Mouse (Mus musculus): ENCODE data around the gene Upb1. TPM values are rescaled to one million over a fixed set of nuclear protein-coding genes. Genes with fewer than 3 reads are reported as not detected.

Upb1 gene
- polyA plus RNA-seq, 1 experiment from 2014 or later: not detected

DNA sequence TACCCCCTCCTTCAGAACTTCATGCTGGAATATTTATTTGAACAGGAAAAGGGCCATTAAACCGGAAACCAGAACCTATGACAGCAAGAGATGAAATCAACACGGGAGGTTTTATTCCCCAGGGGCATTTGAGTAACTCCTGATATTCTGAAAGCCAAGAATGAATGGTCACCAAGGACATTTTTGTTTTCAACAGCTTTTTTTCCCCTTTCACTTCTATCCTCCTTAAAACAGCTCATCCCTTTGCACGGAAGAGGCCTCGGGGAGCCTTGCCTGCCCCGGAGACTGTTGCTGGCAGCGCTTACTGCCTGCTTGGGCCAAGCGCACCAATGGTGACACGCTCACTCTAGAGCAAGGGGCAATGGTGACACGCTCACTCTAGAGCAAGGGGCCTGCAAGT, 76.1 kb downstream of the Upb1 start:
- Histone ChIP-seq H3K9me3 (ENCODE audit: control insufficient read depth, low read length) (no peaks in the 10 kb centered on the region), H3K36me3 (ENCODE audit: control insufficient read depth, insufficient read depth, low read length) (no peaks in the 10 kb centered on the region), H3K27ac (ENCODE audit: low read depth, low read length) (no peak overlapping the region), H3K4me1 (ENCODE audit: control insufficient read depth, insufficient read depth, low read length) (no peaks in the 10 kb centered on the region), H3K4me2 (ENCODE audit: low read depth) (no peak overlapping the region), H3K9ac (ENCODE audit: low read length) (no peak overlapping the region), H3K4me3 (ENCODE audit: low read depth, low read length) (no peak overlapping the region), H3K27me3 (ENCODE audit: control insufficient read depth, insufficient read depth, low read length) (no peaks in the 10 kb centered on the region)
- DNase-seq (ENCODE audit: low spot score): no peak
- 81% methylated on average over 9 of the region's 9 CpGs for WGBS
- ATAC-seq (ENCODE audit: insufficient read depth, low FRiP score, low TSS enrichment): no peak

DNA sequence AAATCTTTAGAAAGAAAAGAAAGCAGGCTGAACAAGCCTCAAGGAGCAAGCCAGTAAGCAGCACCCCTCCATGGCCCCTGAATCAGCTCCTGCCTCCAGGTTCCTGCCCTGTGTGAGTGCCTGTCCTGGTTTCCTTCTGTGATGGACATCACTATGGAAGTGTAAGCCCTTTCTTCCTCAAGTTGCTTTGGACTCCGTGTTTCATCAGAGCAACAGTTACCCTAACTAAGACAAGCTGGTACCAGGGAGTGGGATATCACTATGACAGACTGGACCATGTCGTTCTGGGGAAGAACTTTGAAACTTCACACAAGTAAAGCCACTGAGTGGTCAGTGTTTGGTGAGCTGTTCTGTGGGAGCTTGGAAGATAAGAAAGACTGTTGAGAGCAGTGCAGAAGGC, 79.0 kb downstream of the Upb1 start:
- no peak overlapping the region for H3K9ac ChIP-seq (ENCODE audit: low read length)
- ATAC-seq (ENCODE audit: insufficient read depth, low FRiP score, low TSS enrichment) (no peak), DNase-seq (ENCODE audit: low spot score) (no peak)
- H3K4me1 ChIP-seq (ENCODE audit: control insufficient read depth, insufficient read depth, low read length): no peaks in the 10 kb centered on the region
- no peak overlapping the region for H3K4me2 ChIP-seq (ENCODE audit: low read depth)
- no peaks in the 10 kb centered on the region for H3K27me3 ChIP-seq (ENCODE audit: control insufficient read depth, insufficient read depth, low read length)
- no peaks in the 10 kb centered on the region for H3K36me3 ChIP-seq (ENCODE audit: control insufficient read depth, insufficient read depth, low read length)
- H3K9me3 ChIP-seq (ENCODE audit: control insufficient read depth, low read length): no peaks in the 10 kb centered on the region
- 80% methylated on average over 2 of the region's 2 CpGs for WGBS
- H3K4me3 ChIP-seq (ENCODE audit: low read depth, low read length): no peak overlapping the region
- H3K27ac ChIP-seq (ENCODE audit: low read depth, low read length): no peak overlapping the region

GRCm38 (mm10) chr10:75481703-75482102, 80.8 kb downstream of the Upb1 start:
- no peak for ATAC-seq (ENCODE audit: insufficient read depth, low FRiP score, low TSS enrichment)
- WGBS: 84% methylated on average over 4 of the region's 4 CpGs
- DNase-seq (ENCODE audit: low spot score): no peak
- H3K4me1 ChIP-seq (ENCODE audit: control insufficient read depth, insufficient read depth, low read length): no peaks in the 10 kb centered on the region
- H3K27me3 ChIP-seq (ENCODE audit: control insufficient read depth, insufficient read depth, low read length): no peaks in the 10 kb centered on the region
- no peak overlapping the region for H3K9ac ChIP-seq (ENCODE audit: low read length)
- no peak overlapping the region for H3K4me3 ChIP-seq (ENCODE audit: low read depth, low read length)
- no peaks in the 10 kb centered on the region for H3K36me3 ChIP-seq (ENCODE audit: control insufficient read depth, insufficient read depth, low read length)
- no peak overlapping the region for H3K27ac ChIP-seq (ENCODE audit: low read depth, low read length)
- no peaks in the 10 kb centered on the region for H3K9me3 ChIP-seq (ENCODE audit: control insufficient read depth, low read length)
- H3K4me2 ChIP-seq (ENCODE audit: low read depth): no peak overlapping the region

GRCm38 (mm10) chr10:75482271-75482670, 81.4 kb downstream of the Upb1 start:
- H3K9me3 ChIP-seq (ENCODE audit: control insufficient read depth, low read length): no peaks in the 10 kb centered on the region
- H3K9ac ChIP-seq (ENCODE audit: low read length): no peak overlapping the region
- no peak for ATAC-seq (ENCODE audit: insufficient read depth, low FRiP score, low TSS enrichment)
- H3K4me3 ChIP-seq (ENCODE audit: low read depth, low read length): no peak overlapping the region
- DNase-seq (ENCODE audit: low spot score): no peak
- no peaks in the 10 kb centered on the region for H3K4me1 ChIP-seq (ENCODE audit: control insufficient read depth, insufficient read depth, low read length)
- no peaks in the 10 kb centered on the region for H3K36me3 ChIP-seq (ENCODE audit: control insufficient read depth, insufficient read depth, low read length)
- H3K27ac ChIP-seq (ENCODE audit: low read depth, low read length): no peak overlapping the region
- no peaks in the 10 kb centered on the region for H3K27me3 ChIP-seq (ENCODE audit: control insufficient read depth, insufficient read depth, low read length)
- 83% methylated on average over 5 of the region's 5 CpGs for WGBS
- no peak overlapping the region for H3K4me2 ChIP-seq (ENCODE audit: low read depth)

DNA sequence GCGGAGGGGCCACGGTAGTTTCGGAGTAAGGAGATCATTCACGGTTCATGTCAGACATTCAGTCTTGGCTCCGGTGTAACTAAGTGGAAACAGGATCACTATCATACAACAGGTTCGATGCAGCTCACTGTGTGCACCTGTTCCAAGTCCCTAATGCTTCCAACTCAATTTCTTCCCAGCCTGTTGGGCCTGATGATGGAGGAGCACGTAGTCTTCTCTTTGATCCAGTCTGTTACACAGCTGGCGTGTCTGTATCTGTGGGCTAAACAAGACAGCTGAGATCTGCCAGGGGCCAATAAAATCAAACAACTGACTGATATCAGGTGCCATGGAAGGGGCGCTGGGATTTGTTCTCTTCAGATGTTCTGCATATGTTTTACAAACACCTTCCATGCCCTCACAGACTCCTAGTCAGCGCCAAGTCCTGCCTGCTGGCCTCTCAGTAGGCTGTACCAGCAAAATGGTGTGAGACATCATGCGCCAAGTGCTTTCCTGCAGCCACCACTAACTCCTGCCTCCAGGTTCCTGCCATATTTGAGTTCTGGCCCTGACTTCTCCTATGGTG, 82.1 kb downstream of the Upb1 start:
- no peaks in the 10 kb centered on the region for H3K9me3 ChIP-seq (ENCODE audit: control insufficient read depth, low read length)
- no peak for ATAC-seq (ENCODE audit: insufficient read depth, low FRiP score, low TSS enrichment)
- DNase-seq (ENCODE audit: low spot score): no peak
- H3K9ac ChIP-seq (ENCODE audit: low read length): no peak overlapping the region
- H3K4me1 ChIP-seq (ENCODE audit: control insufficient read depth, insufficient read depth, low read length): no peaks in the 10 kb centered on the region
- H3K4me3 ChIP-seq (ENCODE audit: low read depth, low read length): no peak overlapping the region
- WGBS: 86% methylated on average over 11 of the region's 11 CpGs
- H3K4me2 ChIP-seq (ENCODE audit: low read depth): no peak overlapping the region
- H3K27ac ChIP-seq (ENCODE audit: low read depth, low read length): no peak overlapping the region
- H3K36me3 ChIP-seq (ENCODE audit: control insufficient read depth, insufficient read depth, low read length): no peaks in the 10 kb centered on the region
- H3K27me3 ChIP-seq (ENCODE audit: control insufficient read depth, insufficient read depth, low read length): no peaks in the 10 kb centered on the region

- H3K9me3 ChIP-seq (ENCODE audit: control insufficient read depth, low read length): no peaks in the 10 kb centered on the region
- ATAC-seq (ENCODE audit: insufficient read depth, low FRiP score, low TSS enrichment): no peak
- no peaks in the 10 kb centered on the region for H3K27me3 ChIP-seq (ENCODE audit: control insufficient read depth, insufficient read depth, low read length)
- H3K4me2 ChIP-seq (ENCODE audit: low read depth): no peak overlapping the region
- WGBS: 89% methylated on average over 6 of the region's 6 CpGs
- H3K4me3 ChIP-seq (ENCODE audit: low read depth, low read length): no peak overlapping the region
- no peak overlapping the region for H3K27ac ChIP-seq (ENCODE audit: low read depth, low read length)
- no peaks in the 10 kb centered on the region for H3K36me3 ChIP-seq (ENCODE audit: control insufficient read depth, insufficient read depth, low read length)
- no peak for DNase-seq (ENCODE audit: low spot score)
- H3K4me1 ChIP-seq (ENCODE audit: control insufficient read depth, insufficient read depth, low read length): no peaks in the 10 kb centered on the region
- H3K9ac ChIP-seq (ENCODE audit: low read length): no peak overlapping the region
Observed at GRCm38 (mm10) chr10:75484066-75484465, 83.2 kb downstream of the Upb1 start.

GRCm38 (mm10) chr10:75484767-75485166, 83.9 kb downstream of the Upb1 start:
- H3K4me1 ChIP-seq (ENCODE audit: control insufficient read depth, insufficient read depth, low read length): no peaks in the 10 kb centered on the region
- no peak overlapping the region for H3K9ac ChIP-seq (ENCODE audit: low read length)
- ATAC-seq (ENCODE audit: insufficient read depth, low FRiP score, low TSS enrichment) (no peak), DNase-seq (ENCODE audit: low spot score) (no peak)
- no peaks in the 10 kb centered on the region for H3K9me3 ChIP-seq (ENCODE audit: control insufficient read depth, low read length)
- no peak overlapping the region for H3K27ac ChIP-seq (ENCODE audit: low read depth, low read length)
- H3K36me3 ChIP-seq (ENCODE audit: control insufficient read depth, insufficient read depth, low read length): no peaks in the 10 kb centered on the region
- H3K27me3 ChIP-seq (ENCODE audit: control insufficient read depth, insufficient read depth, low read length): no peaks in the 10 kb centered on the region
- 78% methylated on average over 6 of the region's 6 CpGs for WGBS
- no peak overlapping the region for H3K4me3 ChIP-seq (ENCODE audit: low read depth, low read length)
- no peak overlapping the region for H3K4me2 ChIP-seq (ENCODE audit: low read depth)

DNA sequence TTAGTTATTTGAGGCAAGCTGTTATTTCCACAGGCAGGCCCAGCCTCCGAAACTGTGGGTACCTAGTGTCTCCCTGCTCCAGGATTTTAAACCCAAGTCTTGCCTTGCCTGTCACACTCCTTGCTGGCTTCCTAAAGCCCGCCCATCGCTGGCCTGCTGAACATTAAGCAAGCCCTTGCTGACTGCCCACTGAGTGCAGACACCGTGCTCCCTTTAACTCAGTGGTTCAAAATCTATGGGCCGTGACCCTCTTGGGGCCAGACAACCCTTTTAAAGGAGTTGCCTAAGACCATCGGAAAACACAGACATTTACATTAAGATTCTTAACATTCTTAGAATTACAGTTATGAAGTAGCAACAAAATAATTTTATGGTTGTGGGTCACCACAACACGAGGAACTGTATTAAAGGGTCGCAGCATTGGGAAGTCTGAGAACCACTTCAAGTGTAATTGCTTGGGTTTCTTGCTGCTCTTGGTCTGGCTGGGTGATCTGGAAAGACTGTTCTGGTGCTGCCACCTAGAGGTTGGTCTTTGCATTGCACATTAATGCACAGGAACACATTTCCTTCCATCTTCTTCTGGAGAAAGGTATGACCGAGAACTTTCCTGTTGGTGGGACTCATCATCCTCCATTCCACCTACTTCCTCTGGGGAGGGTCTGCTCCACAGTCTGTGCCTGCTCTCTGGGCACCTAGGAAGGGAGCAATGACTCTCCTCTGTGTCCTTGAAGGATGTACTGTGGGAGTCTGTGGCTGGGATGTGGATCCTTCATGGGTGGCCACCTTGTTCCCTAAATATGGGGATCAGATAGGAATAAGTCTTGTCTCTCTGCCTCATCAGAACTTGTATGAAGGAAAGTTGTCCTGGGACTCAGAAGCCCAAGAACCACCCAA, 85.4 kb downstream of the Upb1 start:
- Histone ChIP-seq H3K4me2 (ENCODE audit: low read depth) (no peak overlapping the region), H3K27ac (ENCODE audit: low read depth, low read length) (no peak overlapping the region), H3K36me3 (ENCODE audit: control insufficient read depth, insufficient read depth, low read length) (no peaks in the 10 kb centered on the region), H3K9ac (ENCODE audit: low read length) (no peak overlapping the region), H3K4me3 (ENCODE audit: low read depth, low read length) (no peak overlapping the region), H3K9me3 (ENCODE audit: control insufficient read depth, low read length) (no peaks in the 10 kb centered on the region), H3K4me1 (ENCODE audit: control insufficient read depth, insufficient read depth, low read length) (no peaks in the 10 kb centered on the region), H3K27me3 (ENCODE audit: control insufficient read depth, insufficient read depth, low read length) (no peaks in the 10 kb centered on the region)
- DNase-seq (ENCODE audit: low spot score) (peak; percentile 74), ATAC-seq (ENCODE audit: insufficient read depth, low FRiP score, low TSS enrichment) (0 out of 2 replicates have a peak, but pooled peaks have one; percentile 38)
- WGBS: 57% methylated on average over 9 of the region's 9 CpGs

- no peaks in the 10 kb centered on the region for H3K27me3 ChIP-seq (ENCODE audit: control insufficient read depth, insufficient read depth, low read length)
- no peak overlapping the region for H3K9ac ChIP-seq (ENCODE audit: low read length)
- WGBS: 66% methylated on average over 3 of the region's 3 CpGs
- H3K9me3 ChIP-seq (ENCODE audit: control insufficient read depth, low read length): no peaks in the 10 kb centered on the region
- no peak for ATAC-seq (ENCODE audit: insufficient read depth, low FRiP score, low TSS enrichment)
- H3K4me3 ChIP-seq (ENCODE audit: low read depth, low read length): no peak overlapping the region
- no peaks in the 10 kb centered on the region for H3K4me1 ChIP-seq (ENCODE audit: control insufficient read depth, insufficient read depth, low read length)
- no peak for DNase-seq (ENCODE audit: low spot score)
- no peak overlapping the region for H3K27ac ChIP-seq (ENCODE audit: low read depth, low read length)
- no peak overlapping the region for H3K4me2 ChIP-seq (ENCODE audit: low read depth)
- H3K36me3 ChIP-seq (ENCODE audit: control insufficient read depth, insufficient read depth, low read length): no peaks in the 10 kb centered on the region
Observed at GRCm38 (mm10) chr10:75487131-75487530, 86.2 kb downstream of the Upb1 start.
